Mouse (Mus musculus): ENCODE data around the gene Hist2h2bb.

The Hist2h2bb gene

DNA sequence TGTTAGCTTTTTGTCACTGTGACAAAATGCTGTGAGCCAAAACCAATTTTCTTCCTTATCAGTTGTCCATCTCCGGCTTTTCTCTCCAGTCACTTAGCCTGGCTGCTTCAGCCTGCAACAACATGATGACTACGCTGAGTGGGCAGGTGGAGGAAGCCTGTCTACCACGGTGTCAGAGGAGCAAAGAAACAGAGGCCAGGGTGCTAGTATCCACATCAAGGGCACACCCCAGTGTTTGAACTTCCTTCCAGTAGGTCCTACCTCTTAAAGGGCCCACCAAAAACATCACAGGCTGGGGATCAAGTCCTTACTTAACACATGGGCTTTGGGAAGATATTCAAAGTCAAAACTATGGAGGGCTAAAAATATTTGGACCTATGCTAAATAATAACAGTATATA lies 39.9 kb downstream of the Hist2h2bb start:
- no peak for DNase-seq

DNA sequence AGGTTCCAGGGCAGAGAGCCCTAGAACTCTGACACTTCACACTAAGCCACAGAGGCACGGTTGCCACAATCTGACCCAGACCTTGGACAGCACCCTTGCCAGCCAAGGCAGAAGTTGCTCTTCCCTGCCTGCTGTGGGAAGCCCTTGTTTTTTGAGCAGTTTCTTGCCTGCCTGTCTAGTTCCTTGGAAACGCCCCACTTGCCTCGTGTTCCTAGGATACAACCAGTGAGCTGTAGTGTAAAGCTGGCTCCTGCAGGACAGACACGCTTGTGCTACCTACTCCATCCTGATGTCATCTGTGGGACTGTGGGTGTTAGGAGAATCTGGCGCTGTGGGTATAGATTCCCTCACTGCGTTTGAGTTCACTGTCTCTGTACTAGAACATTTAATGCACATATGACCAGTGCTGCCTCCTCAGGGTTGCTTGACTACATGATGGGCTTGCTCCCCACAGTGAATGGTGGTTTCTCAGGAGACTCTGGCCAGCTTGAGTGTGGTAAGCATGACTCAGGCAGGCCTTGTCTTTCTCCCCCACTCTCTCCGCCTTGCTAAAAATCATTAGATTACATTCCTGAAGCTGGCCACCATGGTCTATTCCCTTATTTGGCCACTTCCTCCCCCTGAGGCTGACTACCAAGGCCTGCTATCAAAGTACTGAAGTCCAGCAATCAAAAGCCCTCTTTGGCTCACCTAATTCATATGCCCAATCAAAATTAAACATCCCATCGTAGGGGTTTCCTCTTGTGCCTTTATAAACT lies 43.0 kb downstream of the Hist2h2bb start:
- no peak for DNase-seq

Measured in lung, postnatal 36 days (tissue).